Mouse (Mus musculus): ENCODE results near the gene Cdk16. TPM values are rescaled to one million over a fixed set of nuclear protein-coding genes. Genes with fewer than 3 reads are reported as not detected.

The Cdk16 gene
- total RNA-seq, 2 experiments from 2014 or later: 56.3 to 120 TPM

DNA sequence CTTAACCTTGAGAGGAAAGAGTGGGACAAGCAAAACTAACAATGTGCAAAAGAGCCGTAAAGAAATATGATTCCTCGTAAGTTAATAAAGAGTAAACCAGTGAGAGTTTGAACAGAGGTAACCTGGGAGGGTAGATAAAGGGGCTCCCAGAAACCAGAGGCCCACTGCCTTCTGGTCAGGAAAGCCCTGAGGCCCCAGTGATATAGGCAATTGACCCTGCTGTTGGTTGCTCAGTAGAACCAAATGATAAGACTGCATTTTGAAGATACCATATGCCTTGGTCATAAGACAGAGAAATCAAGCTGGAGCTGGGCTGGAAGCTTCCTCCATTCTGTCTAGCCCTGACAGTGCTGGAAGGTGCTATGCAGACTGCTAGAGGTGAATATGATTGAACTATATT lies 61.1 kb downstream of the Cdk16 start:
- no peak for ATAC-seq (replicated peaks; ENCODE audit: low FRiP score, poor library complexity, severe bottlenecking)

Other genes with a start within 250 kb of the Cdk16 start
- gene Rgn, start 138.2 kb upstream of the Cdk16 start, total RNA-seq (2015; ENCODE audit: low replicate concordance): not detected in 2 replicates
- gene Rgn, start 138.2 kb upstream of the Cdk16 start, total RNA-seq (2017; ENCODE audit: low replicate concordance): not detected in 2 replicates
- 28.5 and 33.5 TPM in 2 replicates for gene Rbm10, start 70.5 kb upstream of the Cdk16 start, total RNA-seq (2015; ENCODE audit: low replicate concordance)
- gene Rbm10, start 70.5 kb upstream of the Cdk16 start, total RNA-seq (2017; ENCODE audit: low replicate concordance): 38.0 and 51.6 TPM in 2 replicates
- gene Ndufb11, start 70.3 kb upstream of the Cdk16 start, total RNA-seq (2015; ENCODE audit: low replicate concordance): 87.2 and 95.9 TPM in 2 replicates
- 30.8 and 55.7 TPM in 2 replicates for gene Ndufb11, start 70.3 kb upstream of the Cdk16 start, total RNA-seq (2017; ENCODE audit: low replicate concordance)
- gene Uba1, start 29.6 kb upstream of the Cdk16 start, total RNA-seq (2015; ENCODE audit: low replicate concordance): 59.9 and 60.9 TPM in 2 replicates
- gene Uba1, start 29.6 kb upstream of the Cdk16 start, total RNA-seq (2017; ENCODE audit: low replicate concordance): 62.3 and 63.2 TPM in 2 replicates
- 2.9 and 3.6 TPM in 2 replicates for gene Usp11, start 16.0 kb downstream of the Cdk16 start, total RNA-seq (2015; ENCODE audit: low replicate concordance)
- gene Usp11, start 16.0 kb downstream of the Cdk16 start, total RNA-seq (2017; ENCODE audit: low replicate concordance): 0.64 and 6.4 TPM in 2 replicates
- 33.5 and 35.7 TPM in 2 replicates for gene Araf, start 109.9 kb downstream of the Cdk16 start, total RNA-seq (2015; ENCODE audit: low replicate concordance)
- 14.0 and 16.5 TPM in 2 replicates for gene Araf, start 109.9 kb downstream of the Cdk16 start, total RNA-seq (2017; ENCODE audit: low replicate concordance)
- not detected in 2 replicates for gene Timp1, start 182.2 kb downstream of the Cdk16 start, total RNA-seq (2015; ENCODE audit: low replicate concordance)
- gene Timp1, start 182.2 kb downstream of the Cdk16 start, total RNA-seq (2017; ENCODE audit: low replicate concordance): not detected in 2 replicates
- 1.3 and 1.8 TPM in 2 replicates for gene Syn1, start 233.1 kb downstream of the Cdk16 start, total RNA-seq (2015; ENCODE audit: low replicate concordance)
- not detected in 2 replicates for gene Syn1, start 233.1 kb downstream of the Cdk16 start, total RNA-seq (2017; ENCODE audit: low replicate concordance)
- 31.4 and 34.8 TPM in 2 replicates for gene Cfp, start 243.6 kb downstream of the Cdk16 start, total RNA-seq (2015; ENCODE audit: low replicate concordance)
- 13.2 and 19.8 TPM in 2 replicates for gene Cfp, start 243.6 kb downstream of the Cdk16 start, total RNA-seq (2017; ENCODE audit: low replicate concordance)

Measured in erythroid progenitor cell, adult 5-6 weeks (primary cell).